Mouse (Mus musculus) spleen, adult 2 months (tissue): Measurements from ENCODE around the gene Rnf114. TPM values are rescaled to one million over a fixed set of nuclear protein-coding genes. Genes with fewer than 3 reads are reported as not detected.

Source experiments
- DNase-seq, 2 experiments: peaks; one replicate each; pipeline versions ENCODE4 v3.0.0 to v3.0.0-alpha.2; 2012 to 2021; ENCODE audit warnings: low spot score in 2 of 2, low read depth in 1 of 2
- H3K27ac ChIP-seq: fragments of 200-500 bp; 2 replicates; pipeline ENCODE4 v1.5.1; 2012; ENCODE audit warnings: low read length, inconsistent platforms; ENCODE audit not compliant: insufficient read depth
- H3K27me3 ChIP-seq: fragments of 200-500 bp; 2 replicates; pipeline ENCODE4 v1.6.1; 2012; ENCODE audit warnings: mild to moderate bottlenecking, moderate library complexity, low read length, inconsistent platforms; ENCODE audit not compliant: control insufficient read depth, insufficient read depth
- H3K36me3 ChIP-seq: fragments of 200-500 bp; 2 replicates; pipeline ENCODE4 v1.6.1; 2012; ENCODE audit warnings: mild to moderate bottlenecking, low read length, inconsistent platforms; ENCODE audit not compliant: control insufficient read depth, insufficient read depth
- H3K4me1 ChIP-seq: fragments of 200-500 bp; 2 replicates; pipeline ENCODE4 v1.6.1; 2011; ENCODE audit warnings: inconsistent platforms; ENCODE audit not compliant: control insufficient read depth, insufficient read depth, insufficient read length
- H3K4me3 ChIP-seq: fragments of 200-500 bp; 2 replicates; pipeline ENCODE4 v1.5.1; 2011; ENCODE audit warnings: mild to moderate bottlenecking, inconsistent platforms; ENCODE audit not compliant: insufficient read depth, insufficient read length; ENCODE audit errors: extremely low read depth
- CTCF ChIP-seq: fragments of 200-500 bp; IDR thresholded peaks from 2 replicates; pipeline ENCODE4 v1.5.1; 2011; ENCODE audit warnings: mild to moderate bottlenecking, inconsistent platforms; ENCODE audit not compliant: insufficient read depth, insufficient read length, insufficient replicate concordance; ENCODE audit errors: extremely low read depth
- POLR2A ChIP-seq: fragments of 200-500 bp; IDR thresholded peaks from 2 replicates; pipeline ENCODE4 v1.6.1; 2011; ENCODE audit warnings: low read depth, low read length, inconsistent platforms
- WGBS: fragments of 180-500 bp; shearing (Covaris S2); methylation state at CpG from one replicate; pipeline ENCODE4 v1.1.7; 2018; 5-methylcytosine and 5-hydroxymethylcytosine counted together
- polyA plus RNA-seq: library from polyadenylated mRNA; depleted of rRNA; stranded (reverse); fragments of >200 nt; gene quantifications from 2 replicates; pipeline ENCODE4 v1.2.3, GENCODE M21; 2012

Rnf114 gene
- polyA plus RNA-seq, 1 experiment = 88.0 TPM

GRCm38 (mm10) chr2:167449331-167450275 is 42.8 kb upstream of the Rnf114 start:
- Histone ChIP-seq H3K27me3 (no peaks in the 10 kb centered on the region), H3K4me3 (no peak overlapping the region), H3K4me1 (no peaks in the 10 kb centered on the region), H3K27ac (no peak overlapping the region), H3K36me3 (peaks cover 36% of the 10 kb centered on the region)
- no peak for TF ChIP-seq CTCF
- TF ChIP-seq POLR2A = no peak
- WGBS = 94% methylated on average over 21 of the region's 21 CpGs
- no peak for DNase-seq

- no peaks in the 10 kb centered on the region for H3K4me1 ChIP-seq
- H3K36me3 ChIP-seq = peaks cover 38% of the 10 kb centered on the region
- no peak for DNase-seq
- no peaks in the 10 kb centered on the region for H3K27me3 ChIP-seq
- WGBS = 94% methylated on average over 8 of the region's 8 CpGs
- H3K27ac ChIP-seq = no peak overlapping the region
- TF ChIP-seq CTCF (no peak), POLR2A (no peak)
- no peak overlapping the region for H3K4me3 ChIP-seq
Observed at GRCm38 (mm10) chr2:167450647-167451046, 41.8 kb upstream of the Rnf114 start.

- TF ChIP-seq CTCF (no peak), POLR2A (no peak)
- H3K27ac ChIP-seq = no peak overlapping the region
- WGBS = 92% methylated on average over 3 of the region's 3 CpGs
- DNase-seq = no peak
- H3K36me3 ChIP-seq = peaks cover 44% of the 10 kb centered on the region
- H3K27me3 ChIP-seq = no peaks in the 10 kb centered on the region
- no peak overlapping the region for H3K4me3 ChIP-seq
- H3K4me1 ChIP-seq = no peaks in the 10 kb centered on the region
Observed at GRCm38 (mm10) chr2:167453814-167454213, 38.6 kb upstream of the Rnf114 start.

- H3K27ac ChIP-seq = no peak overlapping the region; the same call in 1 of the 2 replicates
- H3K4me1 ChIP-seq = no peaks in the 10 kb centered on the region
- no peak overlapping the region for H3K4me3 ChIP-seq
- H3K27me3 ChIP-seq = no peaks in the 10 kb centered on the region
- no peak for DNase-seq
- H3K36me3 ChIP-seq = peaks cover 40% of the 10 kb centered on the region
- 76% methylated on average over 5 of the region's 5 CpGs for WGBS
- TF ChIP-seq POLR2A = no peak
- TF ChIP-seq CTCF = no peak
Observed at GRCm38 (mm10) chr2:167456361-167457020, 36.0 kb upstream of the Rnf114 start.

- DNase-seq = no peak
- H3K4me3 ChIP-seq = no peak overlapping the region
- H3K4me1 ChIP-seq = no peaks in the 10 kb centered on the region
- H3K36me3 ChIP-seq = peaks cover 40% of the 10 kb centered on the region
- 62% methylated on average over 9 of the region's 9 CpGs for WGBS
- no peak for TF ChIP-seq POLR2A
- TF ChIP-seq CTCF = no peak
- no peak overlapping the region; the same call in 1 of the 2 replicates for H3K27ac ChIP-seq
- no peaks in the 10 kb centered on the region for H3K27me3 ChIP-seq
Observed at GRCm38 (mm10) chr2:167457213-167457612, 35.2 kb upstream of the Rnf114 start.

GRCm38 (mm10) chr2:167458548-167458947 is 33.9 kb upstream of the Rnf114 start:
- H3K27me3 ChIP-seq = no peaks in the 10 kb centered on the region
- DNase-seq = no peak
- no peak overlapping the region for H3K4me3 ChIP-seq
- 93% methylated on average over 3 of the region's 3 CpGs for WGBS
- no peak overlapping the region for H3K27ac ChIP-seq
- H3K36me3 ChIP-seq = peaks cover 35% of the 10 kb centered on the region
- TF ChIP-seq CTCF = no peak
- TF ChIP-seq POLR2A = no peak
- H3K4me1 ChIP-seq = no peaks in the 10 kb centered on the region
